Mouse (Mus musculus) forebrain, postnatal 0 days (tissue): ENCODE measurements around the gene Cep57l1. TPM values are rescaled to one million over a fixed set of nuclear protein-coding genes. Genes with fewer than 3 reads are reported as not detected.
"Not testable (repeated sequence)": the region's sequence is repeated elsewhere in the genome, so short reads cannot be mapped to it uniquely, and the experiment has no call there.

ENCODE experiments used
- ATAC-seq: fragments of 200-750 bp; cut with Nextera tagmentation; 2 replicates; pipeline ENCODE4 v1.8.0; 2017; ENCODE audit warnings: mild to moderate bottlenecking, moderate library complexity
- DNase-seq: peaks from one replicate; pipeline ENCODE4 v3.0.0-alpha.2; 2015
- H3K27ac ChIP-seq: fragments of 300-500 bp; sonication (generic); 2 replicates; pipeline ENCODE4 v1.5.1; 2014; ENCODE audit warnings: low read depth, mild to moderate bottlenecking, antibody characterized with exemption, low read length, moderate library complexity, mixed read lengths
- H3K27me3 ChIP-seq: fragments of 300-500 bp; sonication (generic); 2 replicates; pipeline ENCODE4 v1.6.1; 2014; ENCODE audit warnings: mild to moderate bottlenecking, low read length, mixed read lengths; ENCODE audit not compliant: insufficient read depth
- H3K36me3 ChIP-seq: fragments of 300-500 bp; sonication (generic); 2 replicates; pipeline ENCODE4 v1.6.1; 2014; ENCODE audit warnings: mild to moderate bottlenecking, moderate library complexity; ENCODE audit not compliant: insufficient read depth
- H3K4me1 ChIP-seq: fragments of 300-500 bp; sonication (generic); 2 replicates; pipeline ENCODE4 v1.6.1; 2014; ENCODE audit warnings: antibody characterized with exemption; ENCODE audit not compliant: insufficient read depth
- H3K4me2 ChIP-seq: fragments of 300-500 bp; sonication (generic); 2 replicates; pipeline ENCODE4 v1.6.1; 2014; ENCODE audit warnings: low read depth, mild to moderate bottlenecking, moderate library complexity
- H3K4me3 ChIP-seq: fragments of 300-500 bp; sonication (generic); 2 replicates; pipeline ENCODE4 v1.5.1; 2014; ENCODE audit warnings: low read depth, low read length, mixed read lengths
- H3K9ac ChIP-seq: fragments of 300-500 bp; sonication (generic); 2 replicates; pipeline ENCODE4 v1.6.1; 2014; ENCODE audit warnings: mild to moderate bottlenecking
- H3K9me3 ChIP-seq: fragments of 300-500 bp; sonication (generic); 2 replicates; pipeline ENCODE4 v1.6.1; 2016; ENCODE audit warnings: low read length
- CTCF ChIP-seq: sonication (generic); IDR thresholded peaks from 2 replicates; pipeline ENCODE4 v1.5.1; 2016; ENCODE audit warnings: antibody characterized with exemption, control low read depth, low read depth
- WGBS: fragments of 180-500 bp; shearing (Covaris S2); extraction: QIAGEN DNeasy Blood & Tissue Kit; methylation state at CpG from one replicate; pipeline ENCODE4 v1.1.7; 2014; 5-methylcytosine and 5-hydroxymethylcytosine counted together
- polyA plus RNA-seq: library from polyadenylated mRNA; unstranded; fragments of >200 nt; fragmentation: Nextera tagmentation; extraction: Ambion mirVana; gene quantifications from 2 replicates; pipeline ENCODE4 v1.2.1, GENCODE M21; 2015
- total RNA-seq: library from RNA; depleted of rRNA; stranded (reverse); fragments of >200 nt; gene quantifications from 2 replicates; pipeline ENCODE4 v1.2.3, GENCODE M21; 2014

Cep57l1 gene
- total and polyA plus RNA-seq, 2 experiments from 2014 or later = 10.2 to 11.7 TPM

DNA sequence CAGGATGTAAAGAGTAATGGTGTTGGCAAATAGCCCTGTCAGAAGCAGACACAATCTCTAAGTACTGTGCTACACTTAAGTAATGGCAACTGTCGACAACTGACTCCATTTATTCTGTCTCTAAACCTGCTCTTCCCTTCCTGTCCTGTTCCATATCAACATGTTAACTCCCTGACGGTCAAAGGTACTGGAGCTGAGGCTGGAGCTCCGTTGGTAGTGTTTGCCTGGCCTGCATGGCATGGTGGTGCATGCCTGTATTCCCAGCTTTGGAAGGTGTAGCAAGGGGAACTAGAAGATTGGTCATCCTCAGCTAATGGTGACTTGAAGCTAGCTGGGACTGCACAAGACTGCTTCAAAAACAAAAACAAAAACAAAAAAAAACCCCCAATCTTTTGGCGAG lies 14.2 kb upstream of the Cep57l1 start:
- ATAC-seq (no peak), DNase-seq (no peak)
- Histone ChIP-seq H3K4me3 (no peak overlapping the region), H3K36me3 (no peaks in the 10 kb centered on the region), H3K4me1 (no peaks in the 10 kb centered on the region), H3K27ac (no peak overlapping the region), H3K9me3 (no peaks in the 10 kb centered on the region), H3K4me2 (no peak overlapping the region), H3K9ac (no peak overlapping the region), H3K27me3 (no peaks in the 10 kb centered on the region)
- WGBS = 88% methylated on average over 4 of the region's 4 CpGs
- no peak for TF ChIP-seq CTCF

DNA sequence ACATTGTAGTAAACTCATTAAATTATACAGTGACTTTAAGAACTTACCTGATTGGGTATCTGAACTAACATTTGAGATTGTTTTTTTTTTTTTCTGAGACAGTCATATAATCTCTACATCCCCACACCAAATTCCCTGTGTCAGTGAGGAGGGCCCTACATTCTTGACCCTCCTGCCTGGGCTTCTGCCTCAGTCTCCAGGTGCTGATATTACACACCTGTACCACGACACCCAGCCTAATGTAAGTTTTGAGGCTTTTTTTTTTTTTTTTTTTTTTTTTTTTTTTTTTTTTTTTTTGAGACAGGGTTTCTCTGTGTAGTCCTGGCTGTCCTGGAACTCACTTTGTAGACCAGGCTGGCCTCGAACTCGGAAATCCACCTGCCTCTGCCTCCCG lies 13.6 kb upstream of the Cep57l1 start:
- ATAC-seq, DNase-seq, H3K4me3 ChIP-seq, H3K27me3 ChIP-seq, H3K9me3 ChIP-seq, H3K27ac ChIP-seq, H3K4me2 ChIP-seq, H3K9ac ChIP-seq, H3K4me1 ChIP-seq, H3K36me3 ChIP-seq: not testable (repeated sequence)
- WGBS = 94% methylated on average over 4 of the region's 4 CpGs

DNA sequence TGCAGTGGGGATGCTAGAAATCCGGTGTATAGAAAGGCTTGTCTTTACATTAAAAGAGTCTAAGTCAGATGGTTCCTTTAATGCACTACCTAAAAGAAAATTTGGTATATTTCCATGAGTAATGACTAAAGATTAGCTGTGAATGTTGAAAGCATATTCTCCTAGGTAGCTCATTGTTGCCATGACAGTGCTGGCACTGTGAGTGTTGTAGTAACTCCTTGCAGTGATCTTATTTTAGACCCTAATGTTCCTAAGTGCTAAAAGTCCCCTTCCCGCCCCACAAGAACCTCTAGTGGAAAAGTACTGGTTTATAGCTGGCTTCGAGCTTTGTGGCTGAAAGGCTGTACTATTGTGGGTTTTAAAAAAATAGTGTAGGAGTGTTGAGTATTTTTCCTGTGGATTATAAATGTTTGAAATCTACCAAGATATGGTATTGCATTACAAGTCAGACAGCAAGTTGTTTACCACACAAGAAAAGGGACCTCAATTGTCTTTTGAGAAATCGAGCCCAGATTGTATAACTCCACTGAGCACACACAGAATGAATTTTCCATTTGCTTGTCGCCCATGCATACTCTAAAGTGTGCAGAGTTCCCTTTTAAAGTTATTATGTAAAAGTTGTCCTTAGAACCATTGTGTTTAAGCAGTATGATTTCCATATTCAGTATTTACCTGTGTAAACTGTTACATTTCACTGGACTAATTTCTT lies 13.1 kb upstream of the Cep57l1 start:
- Histone ChIP-seq H3K27me3 (no peaks in the 10 kb centered on the region), H3K9ac (no peak overlapping the region), H3K4me1 (no peaks in the 10 kb centered on the region), H3K27ac (no peak overlapping the region), H3K36me3 (no peaks in the 10 kb centered on the region), H3K4me2 (no peak overlapping the region), H3K9me3 (no peaks in the 10 kb centered on the region), H3K4me3 (no peak overlapping the region)
- no peak for ATAC-seq
- no peak for DNase-seq
- 75% methylated on average over 5 of the region's 5 CpGs for WGBS
- no peak for TF ChIP-seq CTCF

DNA sequence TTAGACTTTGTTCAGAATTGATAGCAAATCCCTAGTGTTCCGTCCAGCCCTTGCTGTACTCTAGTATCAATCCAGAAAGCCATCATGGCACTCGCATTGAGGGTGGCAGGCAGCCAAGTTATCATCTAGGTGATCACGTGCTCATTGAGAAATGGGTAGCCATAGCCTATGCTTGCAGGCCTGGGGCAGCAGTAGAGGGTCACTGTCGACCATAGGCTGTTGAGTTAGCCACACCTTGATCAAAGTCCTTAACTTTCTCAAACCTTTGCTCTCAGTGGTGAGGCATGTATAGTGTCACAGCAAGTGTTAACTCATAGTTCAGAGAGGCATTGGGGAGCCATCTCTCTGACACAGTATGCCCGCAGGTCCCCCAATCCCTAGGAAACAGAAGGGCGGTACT lies 11.5 kb upstream of the Cep57l1 start:
- Histone ChIP-seq H3K27me3 (no peaks in the 10 kb centered on the region), H3K4me2 (no peak overlapping the region), H3K4me1 (no peaks in the 10 kb centered on the region), H3K9ac (no peak overlapping the region), H3K36me3 (no peaks in the 10 kb centered on the region), H3K4me3 (no peak overlapping the region), H3K9me3 (no peaks in the 10 kb centered on the region), H3K27ac (no peak overlapping the region)
- WGBS = 92% methylated on average over 6 of the region's 6 CpGs
- ATAC-seq (no peak), DNase-seq (no peak)
- TF ChIP-seq CTCF = no peak

DNA sequence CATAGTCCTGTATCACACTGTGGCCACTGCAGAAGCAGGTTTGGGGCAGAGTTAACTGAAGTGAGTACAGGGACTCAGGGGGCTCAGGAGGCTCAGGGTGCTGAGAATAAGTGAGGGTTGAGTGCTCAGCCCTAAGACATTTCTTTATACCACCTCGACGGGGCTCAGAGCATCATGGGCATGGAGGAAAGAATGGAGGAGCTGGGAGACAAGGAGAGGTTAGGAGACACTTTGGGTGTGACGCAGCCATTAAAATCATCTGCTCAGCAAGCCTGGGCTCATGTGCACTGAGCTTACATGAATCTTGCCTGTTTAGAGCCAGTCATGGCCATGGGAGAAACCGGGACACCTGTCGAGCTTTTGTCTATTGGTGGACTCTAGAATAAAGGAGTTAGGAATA lies 10.7 kb upstream of the Cep57l1 start:
- Histone ChIP-seq H3K36me3 (no peaks in the 10 kb centered on the region), H3K4me3 (no peak overlapping the region), H3K4me2 (no peak overlapping the region), H3K27ac (no peak overlapping the region), H3K9me3 (no peaks in the 10 kb centered on the region), H3K4me1 (no peaks in the 10 kb centered on the region), H3K27me3 (no peaks in the 10 kb centered on the region), H3K9ac (no peak overlapping the region)
- 92% methylated on average over 5 of the region's 5 CpGs for WGBS
- no peak for ATAC-seq
- TF ChIP-seq CTCF = no peak
- no peak for DNase-seq

DNA sequence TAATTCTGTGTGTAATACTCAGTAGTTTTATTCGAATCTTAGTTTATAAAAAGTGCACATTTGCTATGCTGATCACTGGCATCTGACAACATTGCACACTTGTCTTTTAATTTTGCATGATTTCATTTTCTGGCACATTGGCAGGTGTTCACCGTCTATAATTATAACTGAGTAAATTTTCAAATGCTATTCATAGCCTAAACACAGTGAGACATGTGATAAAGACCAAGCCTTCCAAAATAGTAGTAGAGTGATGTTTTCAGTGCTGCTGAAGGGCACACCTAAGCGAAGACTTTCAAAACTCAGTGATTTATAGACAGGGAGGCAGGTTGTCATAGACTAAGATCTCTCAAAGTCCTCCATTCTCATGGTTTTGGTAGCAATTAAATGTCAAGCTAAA lies 9.6 kb upstream of the Cep57l1 start:
- no peak overlapping the region for H3K27ac ChIP-seq
- no peak overlapping the region for H3K9ac ChIP-seq
- H3K4me3 ChIP-seq = no peak overlapping the region
- no peaks in the 10 kb centered on the region for H3K36me3 ChIP-seq
- 49% methylated on average over 3 of the region's 3 CpGs for WGBS
- DNase-seq (peak; percentile 31), ATAC-seq (peak; percentile 29; the same call in 1 of the 2 replicates)
- no peak overlapping the region for H3K4me2 ChIP-seq
- no peaks in the 10 kb centered on the region for H3K27me3 ChIP-seq
- H3K9me3 ChIP-seq = no peaks in the 10 kb centered on the region
- TF ChIP-seq CTCF = no peak
- H3K4me1 ChIP-seq = peaks cover 3% of the 10 kb centered on the region; the same call in 1 of the 2 replicates

DNA sequence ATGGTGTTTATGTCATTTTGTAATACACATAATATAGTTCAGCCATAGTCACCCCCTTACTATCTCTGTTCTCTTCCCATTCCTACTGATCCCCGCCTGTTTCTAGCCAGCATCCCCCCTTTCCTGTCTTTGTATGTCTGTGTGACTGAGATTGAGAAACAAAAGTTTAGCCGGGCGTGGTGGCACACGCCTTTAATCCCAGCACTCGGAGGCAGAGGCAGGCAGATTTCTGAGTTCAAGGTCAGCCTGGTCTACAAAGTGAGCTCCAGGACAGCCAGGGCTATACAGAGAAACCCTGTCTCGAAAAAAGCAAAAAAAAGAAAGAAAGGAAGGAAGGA lies 9.0 kb upstream of the Cep57l1 start:
- H3K9me3 ChIP-seq, H3K4me3 ChIP-seq, ATAC-seq, H3K27ac ChIP-seq, H3K36me3 ChIP-seq, H3K4me1 ChIP-seq, H3K27me3 ChIP-seq, DNase-seq, H3K4me2 ChIP-seq, H3K9ac ChIP-seq: not testable (repeated sequence)
- 93% methylated on average over 6 of the region's 6 CpGs for WGBS
